Mouse (Mus musculus): Measurements from ENCODE around the gene Pam.
"Not testable (repeated sequence)": the region's sequence is repeated elsewhere in the genome, so short reads cannot be mapped to it uniquely, and the experiment has no call there.

Pam gene

DNA sequence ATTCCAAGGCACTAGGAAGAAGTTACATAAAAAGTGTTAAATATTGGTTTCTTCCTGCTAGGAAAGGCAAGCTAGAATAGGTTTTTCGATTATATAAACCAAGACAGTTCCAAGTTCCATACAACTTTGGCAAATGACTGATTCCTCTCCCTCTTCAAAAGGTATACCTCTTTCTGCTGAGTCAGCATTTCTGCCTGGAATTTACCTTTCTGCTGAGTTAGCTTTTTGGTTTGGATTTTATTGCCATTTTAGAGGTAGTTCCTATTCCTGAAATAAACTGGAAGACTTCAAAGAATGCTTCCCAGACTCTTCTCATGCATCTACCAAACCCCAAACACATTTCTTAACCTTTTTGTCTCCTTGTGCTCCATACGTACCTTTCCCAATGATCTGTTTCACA lies 327.4 kb downstream of the Pam start:
- CTCF ChIA-PET = interaction anchor here (0.6 kb wide), 1 partner anchor 188 kb away, joined by 3 read pairs; no protein-coding TSS in a partner anchor

GRCm38 (mm10) chr1:97765712-97766111 lies 329.7 kb downstream of the Pam start:
- CTCF ChIA-PET = not testable (repeated sequence)

GRCm38 (mm10) chr1:97761477-97761876 lies 334.0 kb downstream of the Pam start:
- CTCF ChIA-PET = no interaction called here

GRCm38 (mm10) chr1:97760598-97760997 lies 334.8 kb downstream of the Pam start:
- CTCF ChIA-PET = no interaction called here

DNA sequence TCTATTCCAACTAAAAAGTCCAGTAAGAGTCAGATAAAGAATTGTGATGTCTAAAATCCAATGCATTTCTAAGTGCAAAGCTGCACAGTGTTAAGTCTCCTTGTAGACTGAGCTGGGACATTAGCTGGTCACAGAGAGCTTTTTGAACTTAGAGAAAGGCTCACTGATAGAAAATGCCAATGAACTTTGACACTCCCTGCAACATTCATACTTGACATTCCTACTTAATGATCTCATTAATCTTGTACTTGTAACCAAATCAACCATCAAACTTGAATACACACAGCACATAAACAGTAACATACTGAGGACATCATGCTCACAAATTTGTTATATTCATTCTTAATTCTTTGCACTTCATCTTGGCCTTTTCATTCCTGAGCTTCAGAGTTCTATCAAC lies 335.6 kb downstream of the Pam start:
- CTCF ChIA-PET = no interaction called here

- CTCF ChIA-PET = no interaction called here
Measured at GRCm38 (mm10) chr1:97754392-97754791, 341.1 kb downstream of the Pam start.

- CTCF ChIA-PET = no interaction called here
Measured at GRCm38 (mm10) chr1:97753216-97753615, 342.2 kb downstream of the Pam start.

- CTCF ChIA-PET = no interaction called here
Measured at GRCm38 (mm10) chr1:97748163-97748562, 347.3 kb downstream of the Pam start.

- CTCF ChIA-PET = no interaction called here
Measured at GRCm38 (mm10) chr1:97746261-97746660, 349.2 kb downstream of the Pam start.

- CTCF ChIA-PET = no interaction called here
Measured at GRCm38 (mm10) chr1:97745712-97746111, 349.7 kb downstream of the Pam start.
